Mouse (Mus musculus) layer of hippocampus, postnatal 25 days (tissue): ENCODE results near the gene Tm4sf4. TPM values are rescaled to one million over a fixed set of nuclear protein-coding genes. Genes with fewer than 3 reads are reported as not detected.

Source experiments
- DNase-seq, 2 experiments: peaks; one replicate each; pipeline ENCODE4 v3.0.0; 2022; ENCODE audit warnings: mixed read lengths in 2 of 2, low spot score in 1 of 2; ENCODE audit errors: extremely low spot score in 1 of 2
- total RNA-seq, 2 experiments: library from RNA; stranded (reverse); gene quantifications; 2 replicates each; pipeline ENCODE4 v1.2.3; 2021

Gene Tm4sf4
- total RNA-seq, 2 experiments from 2014 or later: not detected

- peak in 1 of 2 experiments; percentile 16 for DNase-seq
These were observed 46.0 kb downstream of the Tm4sf4 start for GRCm38 (mm10) chr3:57470981-57471601.

- DNase-seq: no peak
These were observed 47.3 kb downstream of the Tm4sf4 start for GRCm38 (mm10) chr3:57472407-57472806.

- no peak for DNase-seq
These were observed 49.3 kb downstream of the Tm4sf4 start for GRCm38 (mm10) chr3:57474421-57474820.

GRCm38 (mm10) chr3:57480640-57481039, 55.5 kb downstream of the Tm4sf4 start:
- DNase-seq: no peak

GRCm38 (mm10) chr3:57481981-57482380, 56.9 kb downstream of the Tm4sf4 start:
- no peak for DNase-seq

GRCm38 (mm10) chr3:57486068-57486467, 61.0 kb downstream of the Tm4sf4 start:
- no peak for DNase-seq

- DNase-seq: no peak
These were observed 62.5 kb downstream of the Tm4sf4 start for GRCm38 (mm10) chr3:57487455-57488153.

Other genes starting within 250 kb of the Tm4sf4 start
- gene Tm4sf1, start 123.3 kb upstream of the Tm4sf4 start, total RNA-seq: 10 to 100 TPM; 11.0 to 12.9 TPM
- 10 to 100 TPM; 14.4 to 14.7 TPM for gene Wwtr1, start 150.6 kb downstream of the Tm4sf4 start, total RNA-seq
- 10 to 100 TPM; 19.5 to 21.6 TPM for gene Commd2, start 226.4 kb downstream of the Tm4sf4 start, total RNA-seq